Mouse (Mus musculus) spleen, postnatal 4 days (tissue): ENCODE results near the gene Mok.

ENCODE experiments used
- DNase-seq, 2 experiments: peaks; one replicate each; pipeline ENCODE4 v3.0.0; 2022; ENCODE audit warnings: low spot score in 2 of 2

The Mok gene

DNA sequence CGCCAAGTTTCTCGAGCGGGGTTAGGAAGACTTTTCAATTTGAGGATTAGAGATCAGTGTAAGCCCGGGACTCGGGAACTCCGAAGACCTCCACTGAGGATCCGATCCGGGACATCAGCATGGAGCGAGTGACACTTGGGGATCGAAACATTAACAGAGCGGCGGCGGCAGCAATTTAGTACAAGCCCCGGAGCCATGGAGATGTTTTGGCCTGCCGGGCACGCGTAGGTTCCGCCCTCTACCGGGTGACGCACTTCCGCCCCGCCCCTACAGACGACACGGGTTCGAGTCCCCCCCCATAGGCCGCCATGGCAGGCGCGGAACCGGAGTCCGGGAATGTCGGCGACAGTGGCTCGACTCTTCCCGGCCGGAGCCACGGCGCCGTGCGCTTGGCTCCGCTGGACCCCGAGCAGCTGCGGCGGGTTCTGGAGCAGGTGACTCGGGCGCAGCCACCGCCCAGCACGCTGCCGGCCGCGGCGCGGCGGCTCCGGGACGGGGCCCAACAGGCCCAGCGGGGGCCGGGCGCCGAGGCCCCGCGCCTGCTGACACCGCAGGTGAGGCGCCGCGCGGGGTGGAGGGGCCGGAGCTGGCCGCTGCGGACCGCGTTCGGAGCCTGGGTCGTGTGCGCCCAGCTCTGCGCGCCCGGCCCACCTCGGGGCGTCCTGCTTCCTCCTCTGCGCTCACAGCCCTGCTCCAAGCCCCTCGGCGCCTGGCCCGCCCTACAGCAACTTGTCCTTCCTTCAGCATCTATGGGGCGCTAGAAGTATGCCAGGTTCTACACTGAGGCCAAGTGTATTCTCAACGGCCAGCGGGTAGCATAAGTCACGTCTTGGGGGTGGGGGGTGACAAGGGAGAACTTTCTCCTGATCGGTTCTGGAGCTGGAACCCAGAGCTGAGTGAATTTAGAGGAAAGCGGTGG is 9.5 kb upstream of the Mok start, which contains the start of gene Zfp839:
Gene Zfp839 (plus strand): TSS at position 244 of the 919 bp plus-strand sequence.
- peak; percentile 78 to 91 for DNase-seq

DNA sequence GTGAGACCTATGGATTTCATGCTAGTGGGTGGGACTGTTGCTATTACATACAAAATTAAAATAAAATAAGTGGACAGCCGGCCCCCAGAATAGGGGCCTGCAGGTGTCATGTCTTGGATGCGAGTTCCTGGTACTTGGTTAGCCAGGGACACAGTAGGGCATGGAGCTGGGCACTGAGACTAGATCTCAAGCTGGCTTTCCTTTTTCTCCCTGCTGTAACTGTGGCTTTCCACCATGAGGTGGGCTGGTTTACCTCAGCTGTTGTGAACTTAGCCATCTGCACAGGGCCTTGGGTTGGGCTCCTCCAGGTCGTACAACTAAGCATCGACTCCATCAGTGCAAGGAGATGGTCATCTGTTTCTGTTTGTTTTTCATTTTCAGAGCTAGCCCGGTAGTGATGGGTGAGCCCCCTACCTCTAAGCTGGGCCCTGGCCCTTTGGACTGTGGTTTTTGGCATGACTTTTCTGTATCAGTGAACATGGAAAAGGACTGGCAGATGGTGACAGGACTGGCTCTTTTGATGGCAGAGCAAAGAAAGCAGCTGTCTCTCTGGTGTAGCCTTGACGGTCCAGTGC is 5.5 kb upstream of the Mok start:
- no peak for DNase-seq

DNA sequence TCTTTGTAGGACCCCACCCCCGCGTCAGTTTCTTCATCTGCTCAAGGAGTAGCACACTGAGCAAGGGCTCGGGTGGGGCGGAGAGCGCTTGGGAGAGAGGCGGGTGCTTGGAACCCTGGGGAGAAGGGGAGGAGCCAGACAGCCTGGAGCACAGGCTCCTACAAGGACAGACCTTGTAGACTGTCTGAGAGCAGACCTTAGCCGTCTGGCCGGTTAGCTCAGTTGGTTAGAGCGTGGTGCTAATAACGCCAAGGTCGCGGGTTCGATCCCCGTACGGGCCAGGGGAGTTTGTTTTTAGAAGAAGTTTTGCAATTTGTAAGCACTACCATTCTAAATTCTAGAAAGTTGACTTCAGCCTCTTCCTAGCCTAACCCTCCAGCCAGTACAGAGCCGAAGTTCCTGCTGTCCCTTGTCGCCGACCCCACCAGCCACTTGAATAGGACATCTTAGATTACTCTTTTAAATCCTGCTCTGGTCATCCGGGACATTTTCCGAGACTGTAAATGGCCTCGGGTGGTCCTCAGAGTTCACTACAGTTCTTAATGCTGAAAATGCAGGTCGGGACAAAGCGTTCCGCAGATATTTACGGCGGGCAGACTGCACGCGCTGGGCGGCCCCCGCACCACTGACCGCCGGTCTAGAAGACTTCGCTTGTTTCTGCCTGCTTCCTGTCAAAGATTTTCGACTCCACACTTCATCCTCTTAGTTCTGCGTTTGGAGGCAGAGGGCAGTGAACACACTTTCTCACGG is 4.6 kb upstream of the Mok start:
- DNase-seq: peak; percentile 89 to 92

DNA sequence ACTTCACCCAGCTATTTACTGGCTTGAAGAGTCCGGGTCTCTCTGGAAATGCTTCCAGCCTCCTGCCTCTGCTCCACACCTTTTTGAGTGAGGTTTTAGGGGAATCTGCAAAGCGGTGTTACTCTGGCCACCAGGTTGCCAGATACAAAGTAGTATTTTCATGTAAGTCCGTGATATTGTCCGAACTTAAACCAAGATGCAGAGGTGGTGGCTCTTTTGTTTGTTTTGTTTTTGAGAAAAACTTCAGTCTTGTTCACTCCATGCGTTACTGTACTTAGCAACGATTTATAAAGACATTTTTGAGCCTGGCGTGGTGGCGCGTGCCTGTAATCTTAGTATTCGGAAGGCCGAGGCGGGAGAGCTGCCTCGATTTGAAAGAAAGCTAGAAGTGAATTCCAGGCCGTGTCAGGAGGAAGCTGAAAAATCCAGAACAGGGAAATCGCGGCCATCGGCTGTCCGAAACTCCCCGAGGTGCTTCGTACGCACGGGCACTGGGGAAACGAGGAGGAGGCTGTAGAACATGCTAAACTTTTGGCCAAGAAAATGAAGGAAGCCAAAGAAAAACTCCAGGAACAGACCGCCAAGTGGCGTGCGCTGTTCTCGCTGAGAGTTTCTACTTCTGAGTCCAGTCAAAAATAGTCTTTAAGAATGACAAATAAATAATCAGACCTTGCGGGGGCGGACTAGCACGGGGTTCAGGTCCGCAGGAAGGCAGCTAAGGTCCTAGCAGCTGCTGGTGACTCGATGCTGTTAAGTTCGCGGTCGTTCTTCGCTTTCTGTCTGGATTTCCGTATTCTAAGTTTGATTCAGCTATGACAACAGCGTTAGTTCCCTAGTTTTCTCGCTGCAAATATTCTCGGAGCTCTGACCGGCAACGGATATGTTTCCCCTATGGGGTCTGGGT is 3.7 kb upstream of the Mok start:
- DNase-seq: peak; percentile 32 to 71

DNA sequence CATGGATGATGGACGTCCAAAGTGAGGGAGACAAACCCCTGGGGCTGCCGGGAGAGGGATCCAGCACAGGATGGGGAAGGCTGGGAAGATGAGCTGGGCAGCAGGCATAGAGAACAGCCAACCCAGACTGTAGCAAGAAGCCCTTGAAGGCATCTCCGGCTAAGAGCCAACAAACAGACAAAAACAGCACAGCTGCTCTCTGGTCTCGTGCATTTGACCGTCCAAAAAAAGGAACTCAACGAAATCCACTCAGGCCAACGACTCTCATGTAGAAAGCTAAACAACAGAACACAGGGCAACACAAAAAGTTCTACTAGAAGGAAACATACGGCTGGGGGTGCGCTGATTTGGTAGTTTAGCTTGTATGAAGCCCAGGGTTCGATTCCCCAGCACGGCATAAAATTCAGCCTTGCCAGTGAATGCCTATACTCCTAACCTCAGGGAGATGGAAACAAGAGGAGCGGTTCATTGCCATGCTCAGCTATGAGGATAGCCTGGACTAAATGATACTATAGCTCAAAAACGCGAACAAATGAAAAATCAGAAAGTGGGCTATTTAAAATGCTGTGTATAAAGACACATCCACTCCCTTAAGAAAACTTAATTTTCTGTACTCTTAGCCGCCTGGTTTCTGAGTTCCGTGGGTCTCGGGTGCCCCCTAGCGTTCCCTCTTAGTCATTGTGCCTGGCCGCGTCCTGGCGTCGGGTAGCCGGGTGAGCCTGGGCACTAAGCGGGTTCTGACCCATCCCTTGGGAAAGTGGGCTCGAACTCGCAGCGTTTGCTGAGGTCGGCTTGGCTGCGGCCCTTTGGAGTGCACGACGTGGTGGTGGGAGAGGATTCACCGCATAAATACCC is 2.7 kb upstream of the Mok start:
- peak; percentile 86 to 96 for DNase-seq

DNA sequence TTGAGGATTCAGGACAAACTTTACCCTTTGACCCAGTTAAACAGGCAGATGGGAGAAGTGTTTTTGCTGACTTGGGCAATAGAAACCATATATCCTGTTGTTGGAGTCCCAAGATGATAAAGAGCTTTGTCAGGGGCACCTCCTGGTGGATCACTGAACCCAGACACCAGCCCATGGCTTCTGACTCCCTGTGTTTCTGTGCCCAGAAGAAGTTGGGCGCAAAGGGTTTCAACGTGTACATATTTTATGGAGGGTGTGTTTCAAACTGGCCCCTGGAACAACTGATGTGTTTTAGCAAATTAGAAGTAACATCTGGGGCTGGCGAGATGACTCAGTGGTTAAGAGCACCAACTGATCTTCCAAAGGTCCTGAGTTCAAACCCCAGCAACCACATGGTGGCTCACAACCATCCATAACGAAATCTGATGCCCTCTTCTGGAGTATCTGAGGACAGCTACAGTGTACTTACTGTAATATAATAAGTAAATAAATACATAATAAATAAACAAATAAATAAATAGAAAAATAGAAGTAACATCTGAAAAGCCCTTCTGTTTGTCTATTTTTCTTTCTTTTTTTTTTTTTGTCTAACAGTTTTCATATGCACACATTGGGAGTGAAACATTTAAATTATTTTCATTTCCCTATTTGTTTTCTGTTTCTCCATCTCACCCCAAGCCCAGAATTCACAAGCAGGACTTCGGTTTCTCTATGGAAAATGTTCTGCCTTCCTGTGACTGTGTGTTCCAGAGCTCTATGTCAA is 1.2 kb upstream of the Mok start:
- no peak for DNase-seq

DNA sequence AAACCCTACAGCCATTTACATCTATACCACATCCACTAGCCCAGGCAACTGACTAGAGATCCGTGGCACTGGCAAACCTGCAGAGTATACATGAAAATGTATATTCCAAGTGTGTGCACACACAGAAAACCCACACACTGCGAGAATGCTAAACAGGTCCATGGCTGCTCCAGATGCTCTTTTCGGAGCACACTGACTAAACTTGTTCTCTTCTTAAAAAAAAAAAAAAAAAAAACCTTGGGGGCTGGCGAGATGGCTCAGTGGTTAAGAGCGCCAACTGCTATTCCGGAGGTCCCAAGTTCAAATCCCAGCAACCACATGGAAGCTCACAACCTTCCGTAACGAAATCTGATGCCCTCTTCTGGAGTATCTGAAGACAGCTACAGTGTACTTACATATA is 2.9 kb downstream of the Mok start:
- no peak for DNase-seq

DNA sequence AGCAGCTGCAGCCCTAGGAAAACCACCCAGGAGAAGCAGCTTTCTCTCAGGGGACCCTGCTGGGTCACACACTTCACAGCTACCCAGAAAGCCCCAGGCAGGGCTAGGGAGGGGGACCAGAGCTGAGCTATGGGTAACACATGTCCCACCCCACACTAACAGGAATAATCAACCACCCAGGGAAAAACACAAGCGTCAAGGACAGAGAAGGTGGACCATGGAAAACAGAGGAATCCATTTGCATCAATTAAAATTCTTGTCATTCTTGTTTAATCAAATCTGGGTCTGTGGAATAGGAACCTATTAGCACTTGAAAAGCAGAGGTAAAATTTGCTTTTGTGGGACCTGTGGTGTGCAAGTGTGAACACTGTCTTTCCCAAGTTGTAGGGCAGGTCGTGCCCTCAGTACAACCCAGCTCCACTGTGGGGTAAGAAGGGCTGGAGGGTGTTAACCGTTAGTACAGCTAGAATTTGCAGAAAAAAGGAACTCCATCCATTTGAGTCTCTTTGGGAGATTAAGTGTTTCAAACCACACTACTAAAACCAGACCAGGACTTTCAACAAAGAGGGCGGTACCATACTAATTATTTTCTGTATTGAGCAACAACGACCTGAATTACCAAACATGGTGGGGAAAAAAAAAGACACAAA is 3.4 kb downstream of the Mok start:
- no peak for DNase-seq

DNA sequence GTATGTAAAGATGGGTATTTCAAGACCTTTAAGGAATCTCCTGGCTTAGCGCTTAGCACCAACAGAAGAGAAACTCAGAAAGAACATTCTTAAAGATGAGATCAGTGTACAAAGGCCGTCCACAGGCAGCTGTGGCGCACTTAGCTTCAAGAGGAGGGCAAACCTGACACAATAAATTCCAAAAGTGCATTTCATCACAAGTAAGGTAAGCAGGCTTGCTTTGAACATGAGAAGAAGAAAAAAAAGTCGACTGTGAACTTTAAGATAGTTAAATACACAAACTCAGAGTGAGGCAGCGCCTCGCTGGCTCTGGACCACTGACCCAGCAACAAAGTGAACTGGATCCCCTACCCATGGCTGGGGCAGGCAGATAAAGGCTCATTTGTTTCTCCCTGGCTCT is 4.0 kb downstream of the Mok start:
- no peak for DNase-seq

DNA sequence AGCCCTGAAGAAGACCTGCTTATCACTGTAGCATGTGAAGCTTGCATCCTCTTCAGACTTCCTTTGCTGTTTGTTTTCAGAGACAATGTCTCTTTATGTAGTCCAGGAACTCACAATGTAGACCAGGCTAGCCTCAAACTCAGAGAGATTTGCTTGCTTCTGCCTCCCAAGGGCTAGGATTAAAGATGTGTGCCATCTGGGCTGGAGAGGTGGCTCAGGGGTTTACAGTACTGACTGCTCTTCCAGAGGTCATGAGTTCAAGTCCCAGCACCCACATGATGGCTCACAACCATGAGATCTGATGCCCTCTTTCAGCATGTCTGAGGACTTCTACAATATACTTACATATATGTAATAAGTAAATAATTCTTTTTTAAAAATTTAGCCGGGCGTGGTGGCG is 5.6 kb downstream of the Mok start:
- DNase-seq: no peak

DNA sequence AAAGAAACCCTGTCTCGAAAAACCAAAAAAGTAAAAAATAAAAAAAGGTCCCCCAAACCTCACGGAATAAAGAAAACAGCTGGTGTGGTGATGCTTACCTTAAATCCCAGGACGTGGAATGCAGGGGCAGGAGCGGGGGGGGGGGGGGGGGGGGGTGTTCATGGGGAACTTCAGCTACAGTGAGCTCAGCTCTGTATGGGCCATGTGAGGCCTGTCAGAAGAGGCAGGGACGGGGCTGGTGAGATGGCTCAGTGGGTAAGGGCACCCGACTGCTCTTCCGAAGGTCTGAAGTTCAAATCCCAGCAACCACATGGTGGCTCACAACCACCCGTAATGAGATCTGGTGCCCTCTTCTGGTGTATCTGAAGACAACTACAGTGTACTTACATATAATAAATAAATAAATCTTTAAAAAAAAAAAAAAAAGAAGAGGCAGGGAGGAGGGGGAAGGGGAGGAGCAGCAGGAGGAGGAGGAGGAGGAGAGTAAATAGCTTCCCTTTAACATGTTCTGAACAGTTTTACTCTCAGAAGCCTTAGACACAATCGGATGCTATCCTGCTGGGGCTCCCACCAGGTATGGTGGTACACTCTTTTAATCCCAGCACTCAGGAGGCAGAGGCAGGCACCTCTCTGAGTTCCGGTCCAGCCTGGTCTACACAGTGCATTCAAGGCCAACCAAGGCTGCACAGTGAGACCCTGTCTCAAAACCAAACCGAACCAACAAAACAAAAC is 10.3 kb downstream of the Mok start:
- no peak for DNase-seq

DNA sequence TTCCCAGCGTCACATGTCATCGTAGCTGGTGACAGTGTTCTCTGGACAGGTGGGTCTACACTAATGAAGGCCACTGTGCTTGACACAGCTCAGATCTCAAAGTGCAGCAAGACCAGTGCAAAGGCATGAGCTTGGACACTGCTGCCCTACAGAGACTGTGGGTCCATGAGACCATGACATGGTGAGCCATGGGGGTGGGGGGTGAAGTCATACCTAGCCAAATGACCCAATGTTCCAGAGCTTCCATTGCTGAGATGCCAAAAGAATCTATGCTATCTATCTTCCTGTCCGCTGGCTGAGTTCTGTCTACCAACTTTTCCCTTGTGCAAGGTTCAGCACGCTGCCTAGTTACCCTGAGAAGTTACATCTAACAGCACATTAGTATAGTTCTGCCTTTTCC is 11.8 kb downstream of the Mok start:
- no peak for DNase-seq

DNA sequence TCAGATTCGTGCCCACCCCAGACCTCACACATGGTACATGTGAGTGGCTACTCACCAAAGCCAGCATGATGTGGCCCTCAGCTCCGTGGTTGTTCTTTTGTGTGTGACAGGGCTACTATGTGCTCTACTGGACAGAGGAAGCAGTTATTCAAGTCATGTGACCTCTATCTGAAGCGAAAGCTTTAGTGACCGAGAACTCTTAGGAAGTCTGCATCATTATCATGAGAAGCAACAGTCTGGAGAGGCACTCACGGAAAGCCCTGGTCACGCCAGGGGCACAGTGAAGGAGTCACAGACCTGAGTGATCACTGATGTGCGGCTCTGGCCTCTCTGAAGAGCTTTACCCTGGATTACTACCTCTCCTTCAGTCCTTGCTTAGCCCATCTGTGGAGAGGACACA is 18.4 kb downstream of the Mok start:
- DNase-seq: no peak

DNA sequence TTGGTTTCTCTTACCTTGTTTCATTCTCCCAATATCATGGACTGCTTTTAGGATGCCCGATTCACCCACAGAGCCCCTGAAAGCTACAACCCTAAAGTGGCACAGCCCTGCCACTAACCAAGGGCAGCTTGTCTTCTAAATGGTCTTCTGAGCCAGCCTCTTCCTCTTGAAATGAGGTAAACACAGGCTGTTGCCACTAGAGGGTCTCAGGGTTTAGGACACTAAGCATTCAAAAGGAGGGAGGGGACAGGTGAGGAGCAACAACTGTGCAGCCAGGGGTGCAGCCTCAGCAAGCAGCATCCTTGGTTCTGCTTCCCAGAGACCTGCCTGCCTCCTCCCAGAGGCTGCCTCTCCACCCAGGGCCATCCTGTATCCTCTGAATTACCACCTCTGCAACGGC is 19.0 kb downstream of the Mok start:
- DNase-seq: no peak

DNA sequence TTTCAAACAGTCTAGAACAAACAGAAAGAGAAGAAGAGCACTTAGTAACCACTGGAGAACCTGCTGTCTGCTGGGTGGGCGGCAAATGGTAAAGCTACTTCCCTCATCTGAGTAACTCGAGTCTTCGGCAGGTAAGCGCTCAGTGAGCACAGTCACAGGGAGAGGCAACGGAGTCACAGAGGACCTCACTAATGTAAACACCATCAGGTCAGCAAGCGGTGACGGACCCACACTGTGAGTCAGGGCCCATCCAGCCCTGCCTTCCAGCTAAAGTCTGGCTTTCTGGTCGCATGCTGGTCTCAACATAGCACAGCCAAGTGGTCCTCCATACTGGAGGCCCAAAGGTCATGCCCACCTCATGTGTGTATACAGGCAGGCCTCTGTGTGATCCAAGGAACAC is 21.4 kb downstream of the Mok start:
- DNase-seq: no peak

DNA sequence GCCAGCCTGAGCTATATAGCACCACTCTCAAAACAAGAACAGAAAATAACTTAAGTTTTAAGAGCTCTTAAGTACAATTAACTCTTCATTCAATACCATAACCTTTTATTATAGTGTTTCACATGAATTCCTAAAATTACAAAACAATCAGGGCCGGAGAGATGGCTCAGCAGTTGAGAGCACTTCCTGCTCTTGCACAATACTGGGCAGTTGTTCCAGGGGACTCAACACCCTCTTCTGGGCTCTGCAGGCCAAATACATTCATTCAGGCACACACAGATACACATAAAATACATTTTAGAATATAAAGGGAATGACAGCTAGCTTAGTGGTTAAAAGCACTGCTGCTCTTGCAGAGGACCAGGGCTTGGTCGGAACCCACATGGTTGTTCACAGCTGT is 23.9 kb downstream of the Mok start:
- DNase-seq: no peak

DNA sequence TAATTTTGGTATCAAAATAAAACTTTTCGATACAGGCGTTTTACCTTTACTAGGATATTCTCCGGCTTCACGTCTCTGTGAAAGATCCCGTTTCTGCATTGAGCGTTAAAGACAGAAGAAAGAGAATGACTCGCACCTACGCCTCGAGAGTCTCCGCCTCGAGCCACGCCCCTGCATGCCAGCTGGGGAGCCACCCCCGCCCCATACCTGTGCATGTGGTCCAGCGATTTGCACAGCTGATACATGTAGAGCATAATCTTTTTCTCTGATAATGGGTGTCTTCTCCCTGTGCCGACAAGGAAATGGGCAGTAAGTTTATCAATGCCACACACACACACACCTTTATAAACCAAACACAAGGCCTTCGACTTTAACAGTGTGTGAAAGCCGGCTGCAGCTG is 25.8 kb downstream of the Mok start:
- no peak for DNase-seq

DNA sequence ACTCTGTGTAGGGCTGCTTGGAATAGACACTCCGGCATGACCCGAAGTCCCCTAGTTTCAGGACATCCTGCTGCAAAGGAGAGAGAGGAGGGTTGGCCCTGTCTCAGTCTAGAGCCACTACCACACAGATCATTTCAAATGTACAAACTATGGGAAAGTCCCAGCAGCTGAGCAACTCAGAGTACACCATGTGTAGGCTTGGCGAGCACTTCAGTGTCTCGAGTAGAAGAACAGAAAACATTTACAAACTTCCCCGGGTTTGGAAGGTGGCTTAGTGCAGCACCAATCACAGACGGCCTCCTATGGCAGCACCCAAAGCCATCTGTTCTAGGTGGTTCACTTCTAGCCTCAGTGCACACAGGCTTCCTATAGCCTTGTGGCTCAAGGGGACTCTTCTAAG is 27.1 kb downstream of the Mok start:
- DNase-seq: no peak

DNA sequence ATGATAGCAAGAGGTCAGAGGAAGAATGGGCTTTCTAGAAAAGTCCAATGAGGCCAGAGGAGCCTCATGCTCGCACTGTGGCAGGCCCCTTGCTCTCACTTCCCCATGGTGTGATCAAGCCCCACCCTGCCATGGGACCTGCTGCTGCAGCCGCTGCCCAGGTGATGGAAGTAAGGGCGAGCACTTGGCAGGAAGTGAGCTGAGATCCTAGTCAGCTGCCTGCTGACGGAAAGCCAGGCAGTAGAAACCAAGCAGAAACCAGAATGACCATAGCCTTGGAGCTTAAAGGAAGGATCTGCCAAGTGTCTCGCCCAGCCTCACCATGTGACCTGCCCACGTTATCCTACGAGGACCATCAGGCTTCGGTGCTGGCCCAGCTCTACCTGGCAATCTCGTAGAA is 27.6 kb downstream of the Mok start:
- DNase-seq: no peak
